Mouse (Mus musculus) forebrain, embryonic 16.5 days (tissue): ENCODE measurements at regions not wholly inside any gene's neighbourhood (a gene's known extent, or its start where the extent isn't known, plus 50 kb on each side); places are given as distances from the start of the nearest gene placed in this dataset.

Experiments
- ATAC-seq: fragments of 200-750 bp; cut with Nextera tagmentation; 2 replicates; pipeline ENCODE4 v1.8.0; 2017; ENCODE audit warnings: mild to moderate bottlenecking, moderate library complexity
- H3K27ac ChIP-seq: fragments of 300-500 bp; sonication (generic); 2 replicates; pipeline ENCODE4 v1.5.1; 2014; ENCODE audit warnings: low read length, control low read depth
- H3K27me3 ChIP-seq: fragments of 300-500 bp; sonication (generic); replicated peaks from 2 replicates; pipeline ENCODE4 v1.6.1; 2014; ENCODE audit warnings: low read length; ENCODE audit not compliant: control insufficient read depth, insufficient read depth
- H3K36me3 ChIP-seq: fragments of 300-500 bp; sonication (generic); 2 replicates; pipeline ENCODE4 v1.6.1; 2014; ENCODE audit not compliant: control insufficient read depth, insufficient read depth
- H3K4me1 ChIP-seq: fragments of 300-500 bp; sonication (generic); replicated peaks from 2 replicates; pipeline ENCODE4 v1.6.1; 2014; ENCODE audit warnings: low read length; ENCODE audit not compliant: control insufficient read depth, insufficient read depth
- H3K4me2 ChIP-seq: fragments of 300-500 bp; sonication (generic); 2 replicates; pipeline ENCODE4 v1.6.1; 2014; ENCODE audit warnings: mild to moderate bottlenecking, low read length, control low read depth
- H3K4me3 ChIP-seq: fragments of 300-500 bp; sonication (generic); replicated peaks from 2 replicates; pipeline ENCODE4 v1.5.1; 2014; ENCODE audit warnings: mild to moderate bottlenecking, low read length, control low read depth
- H3K9ac ChIP-seq: fragments of 300-500 bp; sonication (generic); replicated peaks from 2 replicates; pipeline ENCODE4 v1.6.1; 2014; ENCODE audit warnings: low read depth, low read length, control low read depth
- H3K9me3 ChIP-seq: fragments of 300-500 bp; sonication (generic); 2 replicates; pipeline ENCODE4 v1.6.1; 2016; ENCODE audit warnings: low read length; ENCODE audit not compliant: control insufficient read depth
- WGBS: fragments of 180-500 bp; shearing (Covaris S2); extraction: QIAGEN DNeasy Blood & Tissue Kit; methylation state at CpG from one replicate; pipeline ENCODE4 v1.1.7; 2014; 5-methylcytosine and 5-hydroxymethylcytosine counted together

GRCm38 (mm10) chr10:21458608-21459007 lies 81.5 kb downstream of the Aldh8a1 start:
- H3K4me2 ChIP-seq = no peak overlapping the region
- no peaks in the 10 kb centered on the region for H3K36me3 ChIP-seq
- H3K9me3 ChIP-seq = no peaks in the 10 kb centered on the region
- no peak overlapping the region for H3K9ac ChIP-seq
- no peak overlapping the region for H3K4me3 ChIP-seq
- no peak for ATAC-seq
- H3K27ac ChIP-seq = no peak overlapping the region
- H3K4me1 ChIP-seq = peaks cover 8% of the 10 kb centered on the region
- no peaks in the 10 kb centered on the region for H3K27me3 ChIP-seq

- Histone ChIP-seq H3K27ac (no peak overlapping the region), H3K36me3 (no peaks in the 10 kb centered on the region), H3K4me1 (peaks cover 7% of the 10 kb centered on the region), H3K9ac (no peak overlapping the region), H3K4me3 (no peak overlapping the region), H3K4me2 (no peak overlapping the region), H3K9me3 (no peaks in the 10 kb centered on the region), H3K27me3 (no peaks in the 10 kb centered on the region)
- 24% methylated on average over 2 of the region's 2 CpGs for WGBS
- ATAC-seq = no peak
These were observed 83.0 kb downstream of the Aldh8a1 start for GRCm38 (mm10) chr10:21460062-21460461.

DNA sequence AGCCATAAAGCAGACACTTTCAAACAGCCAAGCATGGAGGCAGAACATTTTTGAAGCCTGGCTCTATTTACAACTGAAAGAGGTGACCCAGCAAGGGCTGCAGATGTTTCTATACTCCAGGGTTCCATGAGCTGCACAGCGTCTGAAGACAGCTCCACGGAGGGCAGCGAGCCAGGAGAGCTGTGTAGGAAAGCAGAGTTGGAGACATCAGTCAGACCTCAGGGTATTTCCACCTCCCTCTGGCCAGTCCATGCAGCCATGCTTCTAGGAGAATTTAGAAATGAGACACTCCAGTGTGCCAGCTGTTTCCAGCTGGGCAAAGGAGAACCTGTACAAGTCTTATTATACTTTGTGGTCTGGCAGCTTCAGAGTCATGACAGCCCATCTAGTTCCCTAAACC lies 85.8 kb downstream of the Aldh8a1 start:
- Histone ChIP-seq H3K9ac (no peak overlapping the region), H3K4me3 (no peak overlapping the region), H3K27ac (no peak overlapping the region), H3K4me2 (no peak overlapping the region), H3K9me3 (no peaks in the 10 kb centered on the region), H3K4me1 (peaks cover 10% of the 10 kb centered on the region), H3K36me3 (no peaks in the 10 kb centered on the region), H3K27me3 (no peaks in the 10 kb centered on the region)
- no peak for ATAC-seq
- WGBS = 73% methylated on average over 3 of the region's 3 CpGs

- Histone ChIP-seq H3K27ac (no peak overlapping the region), H3K9me3 (no peaks in the 10 kb centered on the region), H3K9ac (no peak overlapping the region), H3K4me2 (peak overlapping the region; percentile 27; the same call in 1 of the 2 replicates), H3K4me1 (peaks cover 13% of the 10 kb centered on the region), H3K4me3 (no peak overlapping the region), H3K27me3 (no peaks in the 10 kb centered on the region), H3K36me3 (no peaks in the 10 kb centered on the region)
- peak; percentile 74 for ATAC-seq
- WGBS = under 1% methylated on average over 15 of the region's 15 CpGs
These were observed 88.3 kb downstream of the Aldh8a1 start for GRCm38 (mm10) chr10:21465362-21465761.

- Histone ChIP-seq H3K4me2 (no peak overlapping the region), H3K27me3 (no peaks in the 10 kb centered on the region), H3K4me3 (no peak overlapping the region), H3K9ac (no peak overlapping the region), H3K36me3 (no peaks in the 10 kb centered on the region), H3K27ac (no peak overlapping the region), H3K4me1 (peaks cover 13% of the 10 kb centered on the region), H3K9me3 (no peaks in the 10 kb centered on the region)
- ATAC-seq = peak; percentile 56
- WGBS = 51% methylated on average over 7 of the region's 7 CpGs
These were observed 88.8 kb downstream of the Aldh8a1 start for GRCm38 (mm10) chr10:21465806-21466377.

- WGBS = 6% methylated on average over 4 of the region's 4 CpGs
These were observed 90.5 kb downstream of the Aldh8a1 start for GRCm38 (mm10) chr10:21467425-21468085.

GRCm38 (mm10) chr10:21468421-21468820 lies 91.3 kb downstream of the Aldh8a1 start:
- Histone ChIP-seq H3K9me3 (no peaks in the 10 kb centered on the region), H3K27me3 (no peaks in the 10 kb centered on the region), H3K4me3 (no peak overlapping the region), H3K4me1 (peaks cover 13% of the 10 kb centered on the region), H3K36me3 (no peaks in the 10 kb centered on the region), H3K4me2 (no peak overlapping the region), H3K27ac (no peak overlapping the region), H3K9ac (no peak overlapping the region)
- ATAC-seq = no peak
- WGBS = 52% methylated on average over 10 of the region's 10 CpGs

More at GRCm38 (mm10) chr10:21467425-21468085, 90.5 kb downstream of the Aldh8a1 start:
- H3K4me3 ChIP-seq = no peak overlapping the region
- H3K4me2 ChIP-seq = no peak overlapping the region
- H3K9me3 ChIP-seq = no peaks in the 10 kb centered on the region
- no peak overlapping the region for H3K27ac ChIP-seq
- H3K4me1 ChIP-seq = peaks cover 13% of the 10 kb centered on the region
- H3K27me3 ChIP-seq = no peaks in the 10 kb centered on the region
- H3K36me3 ChIP-seq = no peaks in the 10 kb centered on the region
- H3K9ac ChIP-seq = no peak overlapping the region
- ATAC-seq = peak; percentile 36; the same call in 1 of the 2 replicates

- Histone ChIP-seq H3K36me3 (no peaks in the 10 kb centered on the region), H3K9ac (no peak overlapping the region), H3K9me3 (no peaks in the 10 kb centered on the region), H3K4me3 (no peak overlapping the region), H3K4me2 (no peak overlapping the region), H3K27me3 (no peaks in the 10 kb centered on the region), H3K4me1 (peaks cover 13% of the 10 kb centered on the region), H3K27ac (no peak overlapping the region)
- WGBS = 21% methylated on average over 1 of the region's 1 CpGs
- ATAC-seq = no peak
These were observed 92.9 kb downstream of the Aldh8a1 start for GRCm38 (mm10) chr10:21469961-21470360.

GRCm38 (mm10) chr10:21470589-21470988 lies 93.5 kb downstream of the Aldh8a1 start:
- no peak overlapping the region for H3K4me2 ChIP-seq
- H3K9ac ChIP-seq = no peak overlapping the region
- H3K27me3 ChIP-seq = no peaks in the 10 kb centered on the region
- 76% methylated on average over 20 of the region's 20 CpGs for WGBS
- peaks cover 11% of the 10 kb centered on the region for H3K4me1 ChIP-seq
- no peak overlapping the region for H3K4me3 ChIP-seq
- 0 out of 2 replicates have a peak, but pooled peaks have one; percentile 37 for ATAC-seq
- no peak overlapping the region for H3K27ac ChIP-seq
- H3K36me3 ChIP-seq = no peaks in the 10 kb centered on the region
- H3K9me3 ChIP-seq = no peaks in the 10 kb centered on the region
